8 mouse cellular contexts compared by ENCODE assay signal in genomic region chr1:181852466-181852865, GRCm38 (mm10). TPM values are rescaled to one million over a fixed set of nuclear protein-coding genes. Genes with fewer than 3 reads are reported as not detected.
DNase-seq lines count a peak whose midpoint lies in the region; ATAC-seq lines count a peak whose summit lies in the region.

No protein-coding gene starts in this region.

- peak overlapping the region; percentile 44; the same call in 1 of the 2 replicates for H3K4me2 ChIP-seq in embryonic facial prominence, embryonic 14.5 days (ENCODE audit: low read depth, low read length)
- H3K4me2 ChIP-seq in kidney, embryonic 15.5 days = peak overlapping the region; percentile 62

- DNase-seq in adrenal gland, adult 2 months = peak; percentile 13
- no peak for DNase-seq in adrenal gland, postnatal 10 days
- no peak for DNase-seq in embryonic facial prominence, embryonic 14.5 days (ENCODE audit: low spot score)
- DNase-seq in lung, postnatal 4 days = peak; percentile 49 to 55
- DNase-seq in cerebellum, postnatal 10 days = no peak
- no peak for DNase-seq in cerebellum, postnatal 14 days
- DNase-seq in retina, embryonic 14.5 days (ENCODE audit: low spot score) = no peak

- WGBS in embryonic facial prominence, embryonic 14.5 days = 45% methylated on average over 13 of the region's 13 CpGs
- 39% methylated on average over 13 of the region's 13 CpGs for WGBS in kidney, embryonic 15.5 days

- H3K9ac ChIP-seq in embryonic facial prominence, embryonic 14.5 days (ENCODE audit: low read depth, low read length) = no peak overlapping the region
- H3K9ac ChIP-seq in kidney, embryonic 15.5 days = no peak overlapping the region

- 0 out of 2 replicates have a peak overlapping the region, but pooled peaks have one; percentile 5 for H3K27ac ChIP-seq in embryonic facial prominence, embryonic 14.5 days (replicated peaks; ENCODE audit: low read depth, low read length)
- peak overlapping the region; percentile 73 for H3K27ac ChIP-seq in kidney, embryonic 15.5 days

- H3K27me3 ChIP-seq in embryonic facial prominence, embryonic 14.5 days (replicated peaks; ENCODE audit: control insufficient read depth, insufficient read depth, low read length) = no peaks in the 10 kb centered on the region
- 0 out of 2 replicates have a peak, but pooled peaks cover 3% of the 10 kb centered on the region for H3K27me3 ChIP-seq in kidney, embryonic 15.5 days

- no peak for ATAC-seq in embryonic facial prominence, embryonic 14.5 days (ENCODE audit: low read depth)
- peak; percentile 63; the same call in 1 of the 2 replicates for ATAC-seq in kidney, embryonic 15.5 days (replicated peaks; ENCODE audit: low FRiP score)

- peaks cover 3% of the 10 kb centered on the region; the same call in 1 of the 2 replicates for H3K4me1 ChIP-seq in embryonic facial prominence, embryonic 14.5 days (ENCODE audit: control insufficient read depth, insufficient read depth, low read length)
- H3K4me1 ChIP-seq in kidney, embryonic 15.5 days = peaks cover 11% of the 10 kb centered on the region

- H3K9me3 ChIP-seq in embryonic facial prominence, embryonic 14.5 days (ENCODE audit: control insufficient read depth, low read length) = no peaks in the 10 kb centered on the region
- H3K9me3 ChIP-seq in kidney, embryonic 15.5 days (replicated peaks) = no peaks in the 10 kb centered on the region; the same call in 1 of the 2 replicates

- H3K4me3 ChIP-seq in embryonic facial prominence, embryonic 14.5 days (ENCODE audit: low read depth, low read length) = no peak overlapping the region
- H3K4me3 ChIP-seq in kidney, embryonic 15.5 days (replicated peaks) = peak overlapping the region; percentile 19; the same call in 1 of the 2 replicates

- H3K36me3 ChIP-seq in embryonic facial prominence, embryonic 14.5 days (ENCODE audit: control insufficient read depth, insufficient read depth, low read length) = no peaks in the 10 kb centered on the region
- H3K36me3 ChIP-seq in kidney, embryonic 15.5 days = no peaks in the 10 kb centered on the region

RNA-seq across cellular contexts. Expression of gene Lbr, which starts 9.6 kb away (rescaled TPM):
- total RNA-seq in adrenal gland, adult 2 months (2021) = 10 to 100 TPM; 18.3 to 22.9 TPM
- polyA plus RNA-seq in adrenal gland, adult 2 months (2012; rRNA removed) = 7.4 and 13.2 TPM in 2 replicates
- total RNA-seq in adrenal gland, postnatal 10 days (2021) = 10 to 100 TPM; 35.9 to 36.6 TPM
- polyA plus RNA-seq in embryonic facial prominence, embryonic 14.5 days (2014; fragmentation: Nextera tagmentation; extraction: Ambion mirVana) = 98.1 and 107 TPM in 2 replicates
- polyA plus RNA-seq in kidney, embryonic 15.5 days (2015; fragmentation: Nextera tagmentation; extraction: Ambion mirVana) = 112 and 114 TPM in 2 replicates

Comparison
In these comparisons a context has a peak if more than half of its experiments do, and no peak if none do; other contexts are left out.
1. DNase-seq: peak in adrenal gland, adult 2 months (single experiment) and lung, postnatal 4 days (2 of 2); none in adrenal gland, postnatal 10 days (single experiment), embryonic facial prominence, embryonic 14.5 days (single experiment), cerebellum, postnatal 10 days (0 of 2), cerebellum, postnatal 14 days (0 of 2) and retina, embryonic 14.5 days (single experiment).